Mouse (Mus musculus) CH12.LX (cell line): ENCODE data around the gene Man2a1.

Experiments used
- CHD2 ChIP-seq: IDR thresholded peaks from 2 replicates; pipeline ENCODE4 v1.6.1; 2011; ENCODE audit warnings: low read length, improper control_type of control experiment
- CTCF ChIP-seq, 2 experiments: IDR thresholded peaks in 1 of 2; conservative IDR thresholded peaks in 1 of 2; 2 replicates each; pipeline ENCODE4 v1.5.1; 2011 to 2012; ENCODE audit warnings: low read depth in 2 of 2, low read length in 2 of 2, improper control_type of control experiment in 1 of 2, inconsistent platforms in 1 of 2, mild to moderate bottlenecking in 1 of 2, moderate library complexity in 1 of 2
- EP300 ChIP-seq: IDR thresholded peaks from 2 replicates; pipeline ENCODE4 v1.6.1; 2011; ENCODE audit warnings: low read length, improper control_type of control experiment
- MXI1 ChIP-seq: IDR thresholded peaks from 2 replicates; pipeline ENCODE4 v1.6.1; 2011; ENCODE audit warnings: mild to moderate bottlenecking, low read depth, low read length, improper control_type of control experiment
- POLR2A ChIP-seq: IDR thresholded peaks from 2 replicates; pipeline ENCODE4 v1.6.1; 2011; ENCODE audit warnings: low read depth, mild to moderate bottlenecking, improper control_type of control experiment, low read length
- SIN3A ChIP-seq: IDR thresholded peaks from 2 replicates; pipeline ENCODE4 v1.6.1; 2012; ENCODE audit warnings: low read length, improper control_type of control experiment, inconsistent platforms
- TCF12 ChIP-seq: IDR thresholded peaks from 2 replicates; pipeline ENCODE4 v1.6.1; 2014; ENCODE audit warnings: low read depth, mild to moderate bottlenecking, inconsistent platforms, low read length, improper control_type of control experiment
- ZC3H11A ChIP-seq: IDR thresholded peaks from 2 replicates; pipeline ENCODE4 v1.6.1; 2012; ENCODE audit warnings: low read depth, mild to moderate bottlenecking, inconsistent platforms, low read length, improper control_type of control experiment

DNA sequence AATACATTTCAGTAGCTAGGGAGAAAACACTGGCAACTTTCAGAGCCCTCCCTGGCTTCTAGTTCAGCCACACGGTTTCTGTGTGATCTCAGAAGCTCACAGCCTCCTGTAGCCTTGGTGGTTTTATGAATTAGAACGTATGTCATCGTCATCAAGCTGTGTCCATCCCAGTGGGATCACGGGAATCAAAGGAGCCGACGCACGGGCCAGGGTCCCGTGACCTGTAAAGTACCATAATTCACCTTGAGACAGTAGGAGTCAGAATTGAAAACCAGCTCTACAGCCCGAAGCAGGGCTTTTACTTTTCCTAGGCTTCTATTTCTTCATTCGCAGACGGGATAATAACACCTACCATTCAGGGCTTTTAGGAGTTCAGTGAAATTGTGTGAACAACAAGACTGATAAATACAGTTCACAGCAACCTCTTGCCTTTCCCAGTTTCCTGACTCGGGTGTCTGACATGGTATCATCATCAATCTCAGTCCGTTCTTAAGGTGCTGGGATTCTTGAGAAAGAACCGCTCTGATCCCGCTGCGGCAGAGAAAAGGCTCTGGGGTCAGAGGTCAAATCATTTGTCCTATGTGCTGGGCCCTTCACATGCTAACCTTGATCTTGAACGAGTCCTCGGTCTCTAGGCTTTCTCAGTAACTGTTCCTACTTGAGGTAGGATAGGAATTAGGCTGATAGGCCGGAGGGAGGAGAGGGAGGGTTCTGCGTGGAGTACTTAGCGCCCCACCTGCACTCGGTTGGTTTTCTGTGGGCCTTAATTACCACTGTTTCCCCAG lies 43.7 kb upstream of the Man2a1 start:
- TF ChIP-seq ZC3H11A (no peak), MXI1 (no peak), SIN3A (no peak), CHD2 (no peak), POLR2A (no peak), CTCF (conservative IDR thresholded peaks at IDR 0.05 in 1 of 2, IDR thresholded peaks at IDR 0.05 in 1 of 2; ENCODE audit: low read depth in 2 of 2, low read length in 2 of 2) (no peak), TCF12 (no peak), EP300 (no peak)
